Comparison of ENCODE assay signal across 16 mouse cellular contexts in the genomic region with DNA sequence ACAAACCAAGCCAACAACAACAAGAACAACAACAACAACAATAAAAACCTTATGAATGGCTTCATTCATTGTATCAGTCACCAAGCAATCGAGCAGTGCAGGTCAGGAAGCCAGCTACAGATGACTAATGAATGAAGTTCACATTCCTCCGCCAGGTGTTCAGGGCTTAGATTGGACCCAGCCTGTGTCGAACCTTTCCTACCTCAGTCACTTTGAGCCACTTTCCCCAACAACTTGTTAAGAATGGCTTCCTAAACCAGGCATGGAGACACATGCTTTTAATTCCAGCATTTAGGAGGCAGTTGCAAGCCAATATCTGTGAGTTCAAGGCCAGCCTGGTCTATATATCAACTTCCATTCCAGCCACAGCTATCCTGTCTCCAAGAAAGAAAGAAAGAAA.
"Had no signal": no experiment of that assay in that cellular context is flagged by ENCODE, and none has a peak within 500 bp of the region (broad histone marks: within the 10 kb centered on the region; RNA-seq: fewer than 3 reads in every experiment).

No protein-coding gene starts in this region.

- H3K36me3 ChIP-seq: neural tube, embryonic 12.5 days; neural tube, embryonic 13.5 days; neural tube, embryonic 15.5 days; stomach, embryonic 15.5 days had no signal

- H3K4me3 ChIP-seq: neural tube, embryonic 12.5 days; neural tube, embryonic 13.5 days; neural tube, embryonic 15.5 days; stomach, embryonic 15.5 days had no signal

- H3K9me3 ChIP-seq: neural tube, embryonic 12.5 days; neural tube, embryonic 13.5 days; neural tube, embryonic 15.5 days; stomach, embryonic 15.5 days had no signal

- H3K9ac ChIP-seq: neural tube, embryonic 12.5 days; neural tube, embryonic 13.5 days; neural tube, embryonic 15.5 days; stomach, embryonic 15.5 days had no signal

- H3K4me2 ChIP-seq: neural tube, embryonic 12.5 days; neural tube, embryonic 13.5 days; neural tube, embryonic 15.5 days; stomach, embryonic 15.5 days had no signal

- H3K4me1 ChIP-seq: stomach, embryonic 15.5 days had no signal

- H3K27me3 ChIP-seq: stomach, embryonic 15.5 days had no signal

- DNase-seq: right cerebral cortex, adult 18-20 months; right cerebral cortex, postnatal 14 days; right cerebral cortex, postnatal 25 days; right cerebral cortex, postnatal 4 days; spleen, adult 18-20 months; thymus, adult 18-20 months; thymus, adult 2 months; thymus, postnatal 14 days; thymus, postnatal 25 days; thymus, postnatal 36 days; thymus, postnatal 4 days had no signal

- H3K27ac ChIP-seq: neural tube, embryonic 12.5 days; neural tube, embryonic 13.5 days; neural tube, embryonic 15.5 days; stomach, embryonic 15.5 days; stomach, postnatal 0 days had no signal
